Mouse (Mus musculus): ENCODE measurements at regions not wholly inside any gene's neighbourhood (a gene's known extent, or its start where the extent isn't known, plus 50 kb on each side); places are given as distances from the start of the nearest gene placed in this dataset.

- Histone ChIP-seq H3K4me3 (ENCODE audit: low read depth, low read length) (no peak overlapping the region), H3K9me3 (replicated peaks) (no peaks in the 10 kb centered on the region), H3K27me3 (ENCODE audit: insufficient read depth, low read length) (no peaks in the 10 kb centered on the region), H3K4me1 (ENCODE audit: insufficient read depth, low read depth, low read length) (peaks cover 2% of the 10 kb centered on the region; the same call in 1 of the 2 replicates), H3K36me3 (replicated peaks) (no peaks in the 10 kb centered on the region)
- no peak for DNase-seq (ENCODE audit: low spot score)
- no peak for ATAC-seq (ENCODE audit: extremely low read depth, insufficient number of reproducible peaks, low FRiP score, poor library complexity, severe bottlenecking)
- no peak for TF ChIP-seq POLR2AphosphoS5 (IDR thresholded peaks at IDR 0.05; ENCODE audit: insufficient replicate concordance, low read depth, low read length)
- no peak for TF ChIP-seq GATA1 (IDR thresholded peaks at IDR 0.05; ENCODE audit: borderline replicate concordance, low read length)
- TF ChIP-seq CTCF (IDR thresholded peaks at IDR 0.05; ENCODE audit: low read depth, low read length) = no peak
- no peak for TF ChIP-seq GATA2 (IDR thresholded peaks at IDR 0.05; ENCODE audit: borderline replicate concordance, low read depth, low read length)
- TF ChIP-seq TAL1 (conservative IDR thresholded peaks at IDR 0.05; ENCODE audit: low read depth, low read length) = no peak
Measured at GRCm38 (mm10) chr13:119280622-119281021, 147.8 kb upstream of the Paip1 start.

GRCm38 (mm10) chr13:119283448-119283847 is 145.0 kb upstream of the Paip1 start:
- Histone ChIP-seq H3K27me3 (ENCODE audit: insufficient read depth, low read length) (no peaks in the 10 kb centered on the region), H3K36me3 (replicated peaks) (no peaks in the 10 kb centered on the region), H3K4me1 (ENCODE audit: insufficient read depth, low read depth, low read length) (no peaks in the 10 kb centered on the region; the same call in 1 of the 2 replicates), H3K4me3 (ENCODE audit: low read depth, low read length) (no peak overlapping the region), H3K9me3 (replicated peaks) (no peaks in the 10 kb centered on the region)
- DNase-seq (ENCODE audit: low spot score) (peak; percentile 21), ATAC-seq (ENCODE audit: extremely low read depth, insufficient number of reproducible peaks, low FRiP score, poor library complexity, severe bottlenecking) (peak; percentile 80)
- peak; percentile 72 for TF ChIP-seq CTCF (IDR thresholded peaks at IDR 0.05; ENCODE audit: low read depth, low read length)
- TF ChIP-seq GATA1 (IDR thresholded peaks at IDR 0.05; ENCODE audit: borderline replicate concordance, low read length) = no peak
- no peak for TF ChIP-seq POLR2AphosphoS5 (IDR thresholded peaks at IDR 0.05; ENCODE audit: insufficient replicate concordance, low read depth, low read length)

DNA sequence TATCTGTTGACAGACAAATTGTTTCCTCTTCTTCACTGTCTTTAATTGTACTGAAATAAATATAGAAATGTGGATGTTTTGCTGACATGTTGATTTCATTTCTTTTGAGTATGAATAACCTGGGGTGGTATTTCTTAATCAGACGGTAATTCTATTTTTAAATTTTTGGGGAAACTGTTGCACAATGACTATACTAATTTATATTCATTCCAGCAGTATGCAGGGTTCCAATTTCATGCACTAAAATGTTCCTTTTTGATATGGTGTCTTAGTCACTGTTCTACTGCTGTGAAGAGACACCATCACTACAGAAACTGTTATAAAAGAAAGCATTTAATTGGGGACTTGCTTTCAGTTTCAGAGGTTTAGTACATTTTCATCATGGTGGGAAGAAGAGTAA is 119.2 kb upstream of the Paip1 start:
- DNase-seq (ENCODE audit: low spot score) (no peak), ATAC-seq (ENCODE audit: extremely low read depth, insufficient number of reproducible peaks, low FRiP score, poor library complexity, severe bottlenecking) (no peak)
- H3K36me3 ChIP-seq (replicated peaks) = no peaks in the 10 kb centered on the region
- no peaks in the 10 kb centered on the region for H3K27me3 ChIP-seq (ENCODE audit: insufficient read depth, low read length)
- no peak for TF ChIP-seq CTCF (IDR thresholded peaks at IDR 0.05; ENCODE audit: low read depth, low read length)
- no peak overlapping the region for H3K4me3 ChIP-seq (ENCODE audit: low read depth, low read length)
- H3K4me1 ChIP-seq (ENCODE audit: insufficient read depth, low read depth, low read length) = peaks cover 2% of the 10 kb centered on the region; the same call in 1 of the 2 replicates
- H3K9me3 ChIP-seq (replicated peaks) = no peaks in the 10 kb centered on the region

DNA sequence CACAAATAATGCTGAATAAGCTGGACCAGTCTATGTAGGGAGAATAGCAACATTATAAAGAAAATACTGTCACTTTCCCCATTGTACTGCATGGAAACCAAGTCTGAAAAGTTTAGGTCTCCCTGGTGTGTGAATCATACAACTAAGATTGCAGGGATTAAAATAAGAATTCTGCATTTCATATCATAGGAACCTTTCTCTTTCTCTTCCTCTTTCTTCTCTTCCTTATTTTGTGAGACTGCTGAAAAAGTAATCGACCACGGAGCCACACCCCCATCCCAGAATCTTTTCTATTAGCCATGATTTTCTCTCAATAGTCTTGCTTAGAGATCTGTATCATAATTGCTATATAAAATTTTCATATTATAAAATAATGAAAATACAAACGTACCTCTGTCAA is 118.4 kb upstream of the Paip1 start:
- DNase-seq (ENCODE audit: low spot score) = no peak
- Histone ChIP-seq H3K4me3 (ENCODE audit: low read depth, low read length) (no peak overlapping the region), H3K27me3 (ENCODE audit: insufficient read depth, low read length) (no peaks in the 10 kb centered on the region), H3K36me3 (replicated peaks) (no peaks in the 10 kb centered on the region), H3K4me1 (ENCODE audit: insufficient read depth, low read depth, low read length) (peaks cover 2% of the 10 kb centered on the region; the same call in 1 of the 2 replicates), H3K9me3 (replicated peaks) (no peaks in the 10 kb centered on the region)
- TF ChIP-seq GATA1 (IDR thresholded peaks at IDR 0.05; ENCODE audit: borderline replicate concordance, low read length) (no peak), GATA2 (IDR thresholded peaks at IDR 0.05; ENCODE audit: borderline replicate concordance, low read depth, low read length) (no peak), TAL1 (conservative IDR thresholded peaks at IDR 0.05; ENCODE audit: low read depth, low read length) (no peak), POLR2AphosphoS5 (IDR thresholded peaks at IDR 0.05; ENCODE audit: insufficient replicate concordance, low read depth, low read length) (no peak), CTCF (IDR thresholded peaks at IDR 0.05; ENCODE audit: low read depth, low read length) (no peak)
- ATAC-seq (ENCODE audit: extremely low read depth, insufficient number of reproducible peaks, low FRiP score, poor library complexity, severe bottlenecking) = no peak

DNA sequence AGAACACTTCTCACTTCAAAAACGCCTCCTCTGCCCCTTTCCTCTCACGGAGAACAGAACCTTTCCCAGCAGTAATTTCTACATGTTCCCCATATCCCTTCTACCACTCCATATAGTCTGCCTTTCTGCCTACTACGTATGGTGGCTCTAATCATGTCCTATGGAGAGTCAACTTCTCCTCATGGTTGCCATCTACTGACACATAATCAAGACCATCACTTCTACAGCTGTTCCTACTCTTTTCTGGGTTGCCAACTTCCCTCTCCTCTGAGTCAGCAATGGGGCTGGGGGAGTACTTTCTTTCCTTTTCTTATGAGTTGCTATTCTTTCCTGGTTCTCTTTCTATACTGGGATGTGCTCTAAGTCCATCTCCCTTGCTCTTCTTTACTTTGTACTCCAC is 114.0 kb upstream of the Paip1 start:
- TF ChIP-seq POLR2AphosphoS5 (IDR thresholded peaks at IDR 0.05; ENCODE audit: insufficient replicate concordance, low read depth, low read length) = no peak
- no peak for TF ChIP-seq TAL1 (conservative IDR thresholded peaks at IDR 0.05; ENCODE audit: low read depth, low read length)
- no peak for TF ChIP-seq GATA2 (IDR thresholded peaks at IDR 0.05; ENCODE audit: borderline replicate concordance, low read depth, low read length)
- no peak for TF ChIP-seq CTCF (IDR thresholded peaks at IDR 0.05; ENCODE audit: low read depth, low read length)
- no peak for TF ChIP-seq GATA1 (IDR thresholded peaks at IDR 0.05; ENCODE audit: borderline replicate concordance, low read length)
- H3K4me1 ChIP-seq (ENCODE audit: insufficient read depth, low read depth, low read length) = peaks cover 2% of the 10 kb centered on the region; the same call in 1 of the 2 replicates
- H3K9me3 ChIP-seq (replicated peaks) = no peaks in the 10 kb centered on the region
- no peak overlapping the region for H3K4me3 ChIP-seq (ENCODE audit: low read depth, low read length)
- 0 out of 2 replicates have a peak, but pooled peaks cover 2% of the 10 kb centered on the region for H3K27me3 ChIP-seq (ENCODE audit: insufficient read depth, low read length)
- no peak for ATAC-seq (ENCODE audit: extremely low read depth, insufficient number of reproducible peaks, low FRiP score, poor library complexity, severe bottlenecking)
- no peak for DNase-seq (ENCODE audit: low spot score)
- H3K36me3 ChIP-seq (replicated peaks) = no peaks in the 10 kb centered on the region

- no peak for ATAC-seq (ENCODE audit: extremely low read depth, insufficient number of reproducible peaks, low FRiP score, poor library complexity, severe bottlenecking)
- Histone ChIP-seq H3K36me3 (replicated peaks) (no peaks in the 10 kb centered on the region), H3K4me1 (ENCODE audit: insufficient read depth, low read depth, low read length) (no peaks in the 10 kb centered on the region), H3K27me3 (ENCODE audit: insufficient read depth, low read length) (0 out of 2 replicates have a peak, but pooled peaks cover 2% of the 10 kb centered on the region), H3K9me3 (replicated peaks) (no peaks in the 10 kb centered on the region), H3K4me3 (ENCODE audit: low read depth, low read length) (no peak overlapping the region)
- DNase-seq (ENCODE audit: low spot score) = no peak
- TF ChIP-seq GATA1 (IDR thresholded peaks at IDR 0.05; ENCODE audit: borderline replicate concordance, low read length) (no peak), GATA2 (IDR thresholded peaks at IDR 0.05; ENCODE audit: borderline replicate concordance, low read depth, low read length) (no peak), TAL1 (conservative IDR thresholded peaks at IDR 0.05; ENCODE audit: low read depth, low read length) (no peak), POLR2AphosphoS5 (IDR thresholded peaks at IDR 0.05; ENCODE audit: insufficient replicate concordance, low read depth, low read length) (no peak)
Measured at GRCm38 (mm10) chr13:119318358-119318757, 110.0 kb upstream of the Paip1 start.

- no peak for ATAC-seq (ENCODE audit: extremely low read depth, insufficient number of reproducible peaks, low FRiP score, poor library complexity, severe bottlenecking)
Measured at GRCm38 (mm10) chr13:119325510-119325909, 102.9 kb upstream of the Paip1 start.

More at GRCm38 (mm10) chr13:119325510-119325909, 102.9 kb upstream of the Paip1 start:
- TF ChIP-seq TAL1 (conservative IDR thresholded peaks at IDR 0.05; ENCODE audit: low read depth, low read length) (no peak), GATA2 (IDR thresholded peaks at IDR 0.05; ENCODE audit: borderline replicate concordance, low read depth, low read length) (no peak), POLR2AphosphoS5 (IDR thresholded peaks at IDR 0.05; ENCODE audit: insufficient replicate concordance, low read depth, low read length) (no peak), CTCF (IDR thresholded peaks at IDR 0.05; ENCODE audit: low read depth, low read length) (no peak), GATA1 (IDR thresholded peaks at IDR 0.05; ENCODE audit: borderline replicate concordance, low read length) (no peak)
- no peaks in the 10 kb centered on the region for H3K9me3 ChIP-seq (replicated peaks)
- H3K36me3 ChIP-seq (replicated peaks) = no peaks in the 10 kb centered on the region
- peaks cover 2% of the 10 kb centered on the region; the same call in 1 of the 2 replicates for H3K4me1 ChIP-seq (ENCODE audit: insufficient read depth, low read depth, low read length)
- DNase-seq (ENCODE audit: low spot score) = no peak
- H3K4me3 ChIP-seq (ENCODE audit: low read depth, low read length) = no peak overlapping the region
- H3K27me3 ChIP-seq (ENCODE audit: insufficient read depth, low read length) = peaks cover 3% of the 10 kb centered on the region; the same call in 1 of the 2 replicates
